Mouse (Mus musculus) kidney, postnatal 0 days (tissue): ENCODE data around the gene Srxn1. TPM values are rescaled to one million over a fixed set of nuclear protein-coding genes. Genes with fewer than 3 reads are reported as not detected.

Experiments
- ATAC-seq: fragments of 200-750 bp; cut with Nextera tagmentation; replicated peaks from 2 replicates; pipeline ENCODE4 v1.8.0; 2017; ENCODE audit warnings: low read depth, moderate number of reproducible peaks, moderate TSS enrichment, moderate library complexity; ENCODE audit not compliant: low FRiP score
- DNase-seq: peaks from one replicate; pipeline ENCODE4 v3.0.0-alpha.2; 2016; ENCODE audit warnings: low spot score
- H3K27ac ChIP-seq: fragments of 300-500 bp; sonication (generic); 2 replicates; pipeline ENCODE4 v1.5.1; 2014; ENCODE audit warnings: mild to moderate bottlenecking
- H3K27me3 ChIP-seq: fragments of 300-500 bp; sonication (generic); 2 replicates; pipeline ENCODE4 v1.6.1; 2014; ENCODE audit warnings: low read length, mixed read lengths; ENCODE audit not compliant: insufficient read depth
- H3K36me3 ChIP-seq: fragments of 300-500 bp; sonication (generic); 2 replicates; pipeline ENCODE4 v1.6.1; 2014; ENCODE audit warnings: low read length, mixed read lengths; ENCODE audit not compliant: insufficient read depth
- H3K4me1 ChIP-seq: fragments of 300-500 bp; sonication (generic); replicated peaks from 2 replicates; pipeline ENCODE4 v1.6.1; 2014; ENCODE audit warnings: antibody characterized with exemption, low read length, mixed read lengths; ENCODE audit not compliant: insufficient read depth
- H3K4me2 ChIP-seq: fragments of 300-500 bp; sonication (generic); 2 replicates; pipeline ENCODE4 v1.6.1; 2014; ENCODE audit warnings: mild to moderate bottlenecking, low read length, moderate library complexity, mixed read lengths
- H3K4me3 ChIP-seq: fragments of 300-500 bp; sonication (generic); replicated peaks from 2 replicates; pipeline ENCODE4 v1.5.1; 2014; ENCODE audit warnings: low read depth, low read length
- H3K9ac ChIP-seq: fragments of 300-500 bp; sonication (generic); 2 replicates; pipeline ENCODE4 v1.6.1; 2014; ENCODE audit warnings: low read depth, low read length
- H3K9me3 ChIP-seq: fragments of 300-500 bp; sonication (generic); replicated peaks from 2 replicates; pipeline ENCODE4 v1.6.1; 2016; ENCODE audit warnings: low read length, inconsistent platforms, mixed read lengths
- CTCF ChIP-seq: IDR thresholded peaks from 2 replicates; pipeline ENCODE4 v1.5.1; 2016; ENCODE audit warnings: antibody characterized with exemption, low read depth, mild to moderate bottlenecking, moderate library complexity
- WGBS: fragments of 180-500 bp; shearing (Covaris S2); extraction: QIAGEN DNeasy Blood & Tissue Kit; methylation state at CpG from one replicate; pipeline ENCODE4 v1.1.7; 2014; 5-methylcytosine and 5-hydroxymethylcytosine counted together
- polyA plus RNA-seq: library from polyadenylated mRNA; unstranded; fragments of >200 nt; fragmentation: Nextera tagmentation; extraction: Ambion mirVana; gene quantifications from 2 replicates; pipeline ENCODE4 v1.2.1, GENCODE M21; 2015

Gene Srxn1
- polyA plus RNA-seq, 1 experiment from 2014 or later: 20.3 TPM

DNA sequence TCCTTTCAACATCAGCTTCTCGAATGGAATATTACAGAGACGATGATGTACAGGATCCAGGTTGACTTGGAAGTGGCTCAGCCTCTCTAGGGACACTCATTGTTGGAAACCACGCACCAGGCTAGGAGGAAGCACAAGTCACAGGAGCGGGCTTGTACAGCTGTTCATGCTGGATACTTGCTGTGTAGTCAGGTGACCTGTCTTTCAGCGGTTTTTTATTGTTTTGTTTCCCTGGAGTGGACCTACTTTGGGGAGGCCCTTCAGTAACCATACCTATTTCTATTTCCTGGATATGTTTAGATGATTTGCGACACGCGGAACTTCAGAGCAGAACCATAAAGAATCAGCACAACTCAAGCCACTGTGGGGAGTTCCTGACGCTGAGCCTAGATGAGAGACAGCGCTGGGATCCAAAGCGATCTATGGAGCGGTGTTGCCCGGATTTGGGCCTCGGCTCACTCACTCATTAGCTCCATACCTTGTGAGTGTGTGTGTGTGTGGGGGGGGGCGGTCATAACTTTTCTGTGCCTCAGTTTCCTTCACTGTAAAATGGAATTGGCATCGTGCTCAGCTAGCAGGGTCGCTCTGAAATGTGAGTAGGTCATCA, 502 bp upstream of the Srxn1 start:
- Histone ChIP-seq H3K4me1 (no peaks in the 10 kb centered on the region), H3K27ac (peak overlapping the region; percentile 85; the same call in 1 of the 2 replicates), H3K9me3 (no peaks in the 10 kb centered on the region), H3K4me2 (peak overlapping the region; percentile 76), H3K36me3 (no peaks in the 10 kb centered on the region), H3K9ac (no peak overlapping the region; the same call in 1 of the 2 replicates), H3K4me3 (peak overlapping the region; percentile 49), H3K27me3 (no peaks in the 10 kb centered on the region)
- DNase-seq (peak; percentile 42), ATAC-seq (peak; percentile 14; the same call in 1 of the 2 replicates)
- WGBS: 13% methylated on average over 17 of the region's 17 CpGs
- no peak for TF ChIP-seq CTCF

DNA sequence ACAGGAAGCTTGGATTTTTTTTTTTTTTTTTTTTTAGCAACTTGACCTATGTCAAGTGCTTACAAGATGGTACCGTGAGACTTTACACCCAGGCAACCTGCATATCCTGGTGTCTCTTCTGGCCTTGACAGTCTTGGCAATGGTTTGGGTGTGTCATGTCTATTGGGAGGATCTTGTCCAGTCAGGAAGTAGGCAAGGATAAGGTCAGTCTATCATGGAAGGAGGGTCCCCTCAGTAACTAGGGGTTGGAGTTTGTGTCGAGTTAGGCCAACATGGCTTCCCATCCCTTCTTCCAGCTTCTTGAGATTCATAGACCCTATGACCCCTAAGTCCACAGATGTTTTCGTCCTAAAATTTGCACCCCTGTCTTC, 894 bp downstream of the Srxn1 start:
- WGBS: 67% methylated on average over 3 of the region's 3 CpGs
- ATAC-seq: no peak
- Histone ChIP-seq H3K4me1 (no peaks in the 10 kb centered on the region), H3K27me3 (no peaks in the 10 kb centered on the region), H3K27ac (0 out of 2 replicates have a peak overlapping the region, but pooled peaks have one; percentile 85), H3K9ac (peak overlapping the region; percentile 77; the same call in 1 of the 2 replicates), H3K4me2 (peak overlapping the region; percentile 76), H3K9me3 (no peaks in the 10 kb centered on the region), H3K36me3 (no peaks in the 10 kb centered on the region), H3K4me3 (peak overlapping the region; percentile 49)
- DNase-seq: no peak
- no peak for TF ChIP-seq CTCF

DNA sequence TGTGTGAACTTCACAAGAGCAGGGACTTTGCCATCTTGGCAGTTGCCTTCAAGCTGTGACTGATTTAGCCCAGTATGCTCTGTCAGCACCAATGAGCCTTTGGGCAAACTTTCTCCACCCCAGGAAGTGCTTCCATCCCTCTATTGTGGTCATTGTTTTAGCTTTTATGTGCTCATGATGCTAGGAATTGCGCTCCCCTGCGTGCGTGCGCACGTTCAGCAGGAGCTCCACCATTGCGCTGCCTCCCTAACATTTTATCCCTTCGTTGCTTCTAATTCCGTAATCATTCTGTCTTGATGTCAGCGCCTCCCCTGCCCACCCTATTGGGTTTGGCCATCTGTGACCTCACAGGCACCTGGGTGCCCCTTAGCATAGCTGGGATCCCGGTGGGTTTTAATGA, 1.3 kb downstream of the Srxn1 start:
- Histone ChIP-seq H3K27ac (no peak overlapping the region), H3K36me3 (no peaks in the 10 kb centered on the region), H3K9me3 (no peaks in the 10 kb centered on the region), H3K4me2 (0 out of 2 replicates have a peak overlapping the region, but pooled peaks have one; percentile 5), H3K9ac (no peak overlapping the region), H3K4me1 (no peaks in the 10 kb centered on the region), H3K27me3 (no peaks in the 10 kb centered on the region), H3K4me3 (no peak overlapping the region)
- ATAC-seq (no peak), DNase-seq (no peak)
- no peak for TF ChIP-seq CTCF
- 92% methylated on average over 10 of the region's 10 CpGs for whole genome bisulfite sequencing

DNA sequence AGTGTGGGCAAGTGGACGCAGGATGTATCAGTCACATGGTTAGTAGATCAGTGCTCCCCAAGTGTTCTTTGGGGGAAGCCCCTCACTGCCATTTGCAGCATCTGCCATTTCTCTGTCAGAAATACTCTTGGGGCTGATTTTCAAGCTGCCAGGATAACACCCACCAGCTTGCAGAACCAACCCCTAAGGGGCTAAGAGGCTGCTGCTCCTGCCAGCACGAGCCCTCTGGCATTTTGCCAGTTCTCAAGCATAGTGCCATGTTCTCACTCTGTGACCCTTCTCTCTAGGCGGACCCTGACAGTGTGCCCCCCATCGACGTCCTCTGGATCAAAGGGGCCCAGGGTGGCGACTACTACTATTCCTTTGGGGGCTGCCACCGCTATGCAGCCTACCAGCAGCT, 3.4 kb downstream of the Srxn1 start:
- H3K4me2 ChIP-seq: no peak overlapping the region
- no peak overlapping the region for H3K27ac ChIP-seq
- ATAC-seq: no peak
- H3K9ac ChIP-seq: no peak overlapping the region
- H3K4me3 ChIP-seq: no peak overlapping the region
- no peaks in the 10 kb centered on the region for H3K27me3 ChIP-seq
- H3K9me3 ChIP-seq: no peaks in the 10 kb centered on the region
- WGBS: 70% methylated on average over 7 of the region's 7 CpGs
- TF ChIP-seq CTCF: no peak
- H3K4me1 ChIP-seq: no peaks in the 10 kb centered on the region
- no peak for DNase-seq
- H3K36me3 ChIP-seq: no peaks in the 10 kb centered on the region

DNA sequence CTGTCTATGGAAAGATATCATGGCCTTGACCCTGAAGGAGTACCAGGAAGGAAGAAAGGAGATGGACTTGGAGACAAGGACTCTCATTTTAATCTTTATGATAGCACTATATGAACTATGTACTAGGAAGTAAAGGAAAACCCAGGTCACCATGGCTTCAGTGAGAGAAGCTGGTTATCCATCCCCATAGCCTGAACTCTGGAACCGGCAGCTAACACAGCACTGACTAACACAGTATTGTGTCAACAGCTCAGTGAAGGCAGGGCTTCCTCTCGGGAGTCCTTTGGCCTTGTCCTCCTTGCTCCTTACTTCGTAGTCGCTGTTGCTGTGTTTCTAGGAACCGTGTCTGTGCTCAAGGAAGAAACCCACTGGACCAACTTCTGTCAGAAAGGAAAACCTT, 4.1 kb downstream of the Srxn1 start:
- Histone ChIP-seq H3K4me3 (no peak overlapping the region), H3K27ac (no peak overlapping the region), H3K9ac (no peak overlapping the region), H3K4me1 (no peaks in the 10 kb centered on the region), H3K27me3 (no peaks in the 10 kb centered on the region), H3K36me3 (no peaks in the 10 kb centered on the region), H3K9me3 (no peaks in the 10 kb centered on the region), H3K4me2 (no peak overlapping the region)
- ATAC-seq (no peak), DNase-seq (no peak)
- no peak for TF ChIP-seq CTCF
- WGBS: 80% methylated on average over 5 of the region's 5 CpGs

DNA sequence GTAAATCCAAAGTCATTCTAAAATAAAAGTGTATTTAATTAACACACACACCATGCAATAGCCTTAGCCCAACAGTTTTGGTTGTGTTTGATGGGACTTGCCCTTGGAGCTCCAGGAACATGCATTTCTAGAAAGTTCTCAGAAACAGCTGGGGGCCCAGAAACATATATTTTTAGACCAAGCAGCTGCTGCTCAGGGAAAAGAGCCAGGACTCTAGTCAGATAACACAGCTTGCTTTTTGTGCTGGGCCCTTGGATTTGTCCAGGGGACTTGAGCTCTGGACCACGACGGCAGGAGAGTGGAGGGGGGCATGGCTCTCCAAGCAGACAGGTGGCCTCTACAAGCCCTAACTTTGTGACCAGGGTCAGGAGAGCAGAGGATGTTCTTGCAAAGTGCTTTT, 6.0 kb downstream of the Srxn1 start:
- 56% methylated on average over 2 of the region's 2 CpGs for WGBS
- peaks cover 5% of the 10 kb centered on the region; the same call in 1 of the 2 replicates for H3K27me3 ChIP-seq
- 0 out of 2 replicates have a peak, but pooled peaks cover 4% of the 10 kb centered on the region for H3K4me1 ChIP-seq
- H3K4me3 ChIP-seq: no peak overlapping the region
- ATAC-seq: no peak
- H3K9ac ChIP-seq: no peak overlapping the region
- DNase-seq: no peak
- TF ChIP-seq CTCF: no peak
- H3K9me3 ChIP-seq: no peaks in the 10 kb centered on the region
- H3K27ac ChIP-seq: no peak overlapping the region
- H3K4me2 ChIP-seq: no peak overlapping the region
- H3K36me3 ChIP-seq: no peaks in the 10 kb centered on the region
